ENCODE assay signal across 13 mouse cellular contexts in the genomic region with DNA sequence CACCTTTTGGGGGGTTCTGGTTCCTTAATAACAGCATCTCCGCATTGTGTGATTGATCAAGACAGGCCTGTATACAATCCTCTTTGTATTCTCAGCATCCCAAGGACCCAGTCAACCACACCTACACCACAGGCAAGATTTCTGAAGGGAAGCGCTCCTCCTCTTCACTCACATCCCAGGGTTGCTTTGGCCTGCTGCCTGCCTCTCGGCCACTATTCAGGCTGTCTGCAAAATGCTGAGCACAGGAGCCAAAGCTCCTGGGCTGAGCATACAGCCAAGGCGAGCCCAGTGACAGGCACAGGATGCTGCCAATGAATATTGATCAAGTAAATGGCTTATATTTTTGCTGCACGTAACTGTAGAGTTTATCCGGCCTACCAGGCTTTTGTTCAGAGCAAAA.
"Had no signal": no experiment of that assay in that cellular context is flagged by ENCODE, and none has a peak within 500 bp of the region (broad histone marks: within the 10 kb centered on the region; RNA-seq: fewer than 3 reads in every experiment).

No protein-coding gene starts in this region.

- DNase-seq: lung, adult 18-20 months; lung, embryonic 14.5 days; lung, postnatal 10 days; lung, postnatal 4 days; midbrain, embryonic 14.5 days; retina, postnatal 1 day; right cerebral cortex, postnatal 14 days; right cerebral cortex, postnatal 4 days; spleen, adult 18-20 months; thymus, adult 18-20 months; thymus, postnatal 14 days; thymus, postnatal 36 days had no signal

- ATAC-seq: midbrain, embryonic 16.5 days had no signal
